Mouse (Mus musculus) lung, adult 2 months (tissue): ENCODE measurements around the gene Nostrin. TPM values are rescaled to one million over a fixed set of nuclear protein-coding genes. Genes with fewer than 3 reads are reported as not detected.

Experiments used
- DNase-seq: peaks from one replicate; pipeline ENCODE4 v3.0.0; 2022
- H3K4me1 ChIP-seq: fragments of 200-500 bp; 2 replicates; pipeline ENCODE4 v1.6.1; 2011; ENCODE audit warnings: low read length; ENCODE audit not compliant: control insufficient read depth, insufficient read depth
- H3K4me3 ChIP-seq: fragments of 200-500 bp; replicated peaks from 2 replicates; pipeline ENCODE3; 2011; ENCODE audit warnings: low read depth, mild to moderate bottlenecking, control low read depth, low read length; ENCODE audit errors: extremely low read depth
- CTCF ChIP-seq: fragments of 200-500 bp; IDR thresholded peaks from 2 replicates; pipeline ENCODE4 v1.5.1; 2011; ENCODE audit warnings: mild to moderate bottlenecking, low read length, control low read depth; ENCODE audit not compliant: insufficient read depth
- POLR2A ChIP-seq: fragments of 200-500 bp; IDR thresholded peaks from 2 replicates; pipeline ENCODE4 v1.6.1; 2011; ENCODE audit warnings: low read depth, mild to moderate bottlenecking, control low read depth, low read length, borderline replicate concordance; ENCODE audit errors: extremely low read depth
- WGBS: fragments of 180-500 bp; shearing (Covaris S2); methylation state at CpG from one replicate; pipeline ENCODE4 v1.1.7; 2018; 5-methylcytosine and 5-hydroxymethylcytosine counted together
- polyA plus RNA-seq: library from polyadenylated mRNA; depleted of rRNA; stranded (reverse); fragments of >200 nt; gene quantifications from 2 replicates; pipeline ENCODE4 v1.2.3, GENCODE M21; 2012

Gene Nostrin
- polyA plus RNA-seq, 1 experiment: 24.1 TPM

DNA sequence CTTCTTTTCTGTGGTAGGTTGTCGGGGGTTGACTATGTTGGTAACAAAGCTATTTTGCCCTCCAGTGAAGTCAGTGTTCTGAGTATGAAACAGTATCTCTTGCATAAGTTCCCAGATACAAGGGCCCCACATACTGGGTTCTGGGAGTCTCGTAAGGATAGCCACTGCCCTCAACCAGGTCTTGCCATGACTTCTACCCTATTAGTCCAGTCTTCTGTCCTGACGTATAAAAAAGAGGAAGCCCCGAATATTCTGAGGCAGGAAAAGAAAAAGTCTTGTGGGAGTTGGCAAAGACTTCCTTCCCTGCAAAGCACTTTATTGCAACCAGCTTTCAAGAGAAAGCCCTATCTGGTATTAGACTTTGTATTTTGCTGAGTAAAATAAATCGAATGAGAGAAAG lies 26.4 kb upstream of the Nostrin start:
- Histone ChIP-seq H3K4me1 (no peaks in the 10 kb centered on the region; the same call in 1 of the 2 replicates), H3K4me3 (no peak overlapping the region)
- WGBS: 47% methylated on average over 5 of the region's 5 CpGs
- DNase-seq: no peak
- no peak for TF ChIP-seq POLR2A
- no peak for TF ChIP-seq CTCF

DNA sequence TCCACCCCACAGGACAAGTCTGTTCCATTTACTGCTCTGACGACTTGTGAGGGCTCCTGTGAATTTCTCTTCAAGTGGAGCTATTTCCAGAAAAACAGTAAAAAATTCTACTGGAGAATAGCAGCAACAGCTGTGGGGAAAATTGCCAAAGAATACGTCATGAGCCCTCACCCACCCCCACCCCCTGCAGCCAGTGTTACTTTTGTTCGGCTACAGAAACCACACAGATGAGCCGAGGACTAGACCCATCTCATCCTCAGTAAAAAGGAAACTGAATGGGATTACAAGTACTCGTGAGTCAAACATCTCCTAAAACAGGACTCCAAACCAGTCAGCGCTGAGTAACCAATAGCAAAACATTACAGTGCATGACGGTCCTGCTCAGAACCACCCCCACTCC lies 25.9 kb upstream of the Nostrin start:
- H3K4me3 ChIP-seq: no peak overlapping the region
- peaks cover 2% of the 10 kb centered on the region for H3K4me1 ChIP-seq
- no peak for DNase-seq
- TF ChIP-seq CTCF: no peak
- no peak for TF ChIP-seq POLR2A
- WGBS: 60% methylated on average over 7 of the region's 7 CpGs

DNA sequence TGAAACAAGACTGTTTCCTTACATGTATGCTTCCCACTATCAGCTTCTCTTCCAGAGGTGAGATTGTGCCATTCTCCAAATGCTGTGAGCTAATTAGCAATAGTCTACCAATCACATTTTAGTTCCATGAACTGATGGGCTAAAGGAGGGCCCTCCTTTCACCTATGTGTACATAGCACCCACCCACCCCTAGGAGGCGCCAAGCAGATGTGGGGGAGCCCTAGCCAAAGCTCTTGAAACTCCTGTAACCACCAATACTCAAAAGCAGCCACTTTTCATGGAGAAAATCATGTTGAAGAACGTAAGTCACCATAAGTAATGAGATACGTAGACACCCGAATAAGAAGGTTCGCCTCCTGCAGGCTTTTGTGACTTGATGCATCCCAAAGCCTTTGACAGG lies 23.0 kb upstream of the Nostrin start:
- WGBS: 92% methylated on average over 5 of the region's 5 CpGs
- Histone ChIP-seq H3K4me1 (peaks cover 2% of the 10 kb centered on the region), H3K4me3 (no peak overlapping the region)
- no peak for DNase-seq
- TF ChIP-seq POLR2A (no peak), CTCF (peak; percentile 22; the same call in 1 of the 2 replicates)

DNA sequence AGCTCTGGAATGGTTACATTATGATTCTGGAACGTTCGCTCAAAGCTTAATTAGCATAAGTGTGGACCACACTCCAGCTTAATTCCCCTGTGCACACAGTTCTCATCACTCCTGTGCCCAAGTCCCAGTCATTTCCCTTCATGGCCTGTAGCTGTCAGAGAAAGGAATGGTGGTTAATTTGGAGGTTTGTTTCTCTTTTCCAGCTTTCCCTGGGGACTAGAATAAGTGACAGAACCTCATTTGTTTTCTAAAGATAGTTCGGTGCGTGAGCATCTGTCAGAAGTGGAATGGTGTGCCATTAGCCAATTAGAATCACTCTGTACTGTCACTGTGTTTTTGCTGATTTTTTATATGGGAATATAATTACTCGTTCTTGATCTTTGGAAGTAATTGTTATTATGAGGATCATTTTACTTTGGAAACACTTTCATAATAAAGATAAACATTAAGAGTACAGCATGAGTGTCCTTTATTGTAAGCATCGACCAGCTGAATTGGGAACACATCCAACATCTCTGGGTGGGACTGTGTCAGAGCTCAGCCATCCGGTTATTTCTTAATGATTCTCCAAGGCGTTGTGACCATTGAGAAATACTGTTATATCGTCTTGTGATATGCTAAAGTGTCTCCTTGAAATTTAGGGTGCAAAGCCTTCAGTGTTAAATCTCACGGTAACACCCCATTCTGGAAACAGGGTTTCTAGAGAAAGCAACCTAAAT lies 21.6 kb upstream of the Nostrin start:
- Histone ChIP-seq H3K4me1 (peaks cover 2% of the 10 kb centered on the region), H3K4me3 (no peak overlapping the region)
- 37% methylated on average over 10 of the region's 10 CpGs for WGBS
- no peak for DNase-seq
- TF ChIP-seq POLR2A (no peak), CTCF (no peak)

DNA sequence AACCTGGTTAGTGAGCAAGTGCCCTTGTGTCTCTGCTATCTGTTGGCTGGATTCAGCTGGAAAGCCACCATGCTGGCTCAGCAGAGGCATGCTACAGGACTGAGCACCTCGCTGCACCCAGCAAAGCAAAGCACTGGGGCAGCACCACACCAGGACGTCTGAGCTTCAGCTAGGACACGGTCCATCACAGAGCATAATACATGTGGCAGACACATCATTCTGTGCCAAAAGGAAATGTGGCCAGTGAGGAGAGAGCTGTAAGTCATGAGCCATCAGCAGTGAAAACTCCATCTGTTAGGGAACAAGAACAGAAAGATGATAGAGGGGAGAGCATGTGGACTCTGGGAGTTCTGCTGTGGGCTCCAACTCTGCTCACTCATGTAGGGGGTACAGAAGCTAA lies 19.7 kb upstream of the Nostrin start:
- peaks cover 2% of the 10 kb centered on the region for H3K4me1 ChIP-seq
- no peak overlapping the region for H3K4me3 ChIP-seq
- no peak for DNase-seq
- WGBS: 69% methylated on average over 3 of the region's 3 CpGs
- no peak for TF ChIP-seq CTCF
- TF ChIP-seq POLR2A: no peak

DNA sequence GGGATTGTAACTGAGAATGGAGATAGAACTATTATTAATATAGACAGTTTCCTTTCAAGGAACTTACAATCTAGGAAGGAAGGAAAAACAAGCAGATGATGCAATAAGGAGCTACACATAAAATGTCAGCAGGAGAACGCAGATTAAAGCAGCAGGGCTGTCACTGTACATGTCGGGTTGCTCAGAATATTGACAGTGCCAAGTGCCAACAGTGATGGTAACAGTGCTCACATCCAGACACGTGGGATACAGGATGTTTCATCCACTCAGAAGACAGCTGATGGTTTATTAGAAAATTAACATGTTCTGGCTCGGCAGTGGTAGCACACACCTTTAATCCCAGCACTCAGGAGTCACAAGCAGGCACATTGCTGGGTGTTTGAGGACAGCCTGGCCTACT lies 18.8 kb upstream of the Nostrin start:
- no peak for DNase-seq
- Histone ChIP-seq H3K4me3 (no peak overlapping the region), H3K4me1 (peaks cover 2% of the 10 kb centered on the region)
- 40% methylated on average over 4 of the region's 4 CpGs for WGBS
- TF ChIP-seq CTCF: no peak
- TF ChIP-seq POLR2A: no peak

DNA sequence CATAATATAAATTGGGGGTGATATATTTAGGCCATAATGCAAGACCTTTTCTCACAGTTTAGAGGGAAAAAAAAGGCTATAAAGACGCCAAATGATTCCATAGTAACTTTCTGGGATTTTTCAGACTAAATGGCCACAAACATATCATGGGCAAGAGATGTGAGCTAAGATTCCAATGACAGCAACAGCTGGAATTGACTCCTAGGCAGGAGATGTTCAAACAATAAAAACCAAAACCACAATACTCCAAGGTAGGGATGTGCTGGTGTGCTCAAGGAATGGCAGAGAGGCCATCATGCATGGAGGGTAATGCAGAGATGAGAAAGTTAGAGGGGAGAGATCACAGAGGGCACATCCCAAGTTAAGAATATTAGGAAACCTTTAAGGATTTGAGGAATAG lies 16.6 kb upstream of the Nostrin start:
- no peak for TF ChIP-seq POLR2A
- TF ChIP-seq CTCF: no peak
- Histone ChIP-seq H3K4me1 (peaks cover 2% of the 10 kb centered on the region), H3K4me3 (no peak overlapping the region)
- no peak for DNase-seq
- 90% methylated on average over 1 of the region's 1 CpGs for WGBS

DNA sequence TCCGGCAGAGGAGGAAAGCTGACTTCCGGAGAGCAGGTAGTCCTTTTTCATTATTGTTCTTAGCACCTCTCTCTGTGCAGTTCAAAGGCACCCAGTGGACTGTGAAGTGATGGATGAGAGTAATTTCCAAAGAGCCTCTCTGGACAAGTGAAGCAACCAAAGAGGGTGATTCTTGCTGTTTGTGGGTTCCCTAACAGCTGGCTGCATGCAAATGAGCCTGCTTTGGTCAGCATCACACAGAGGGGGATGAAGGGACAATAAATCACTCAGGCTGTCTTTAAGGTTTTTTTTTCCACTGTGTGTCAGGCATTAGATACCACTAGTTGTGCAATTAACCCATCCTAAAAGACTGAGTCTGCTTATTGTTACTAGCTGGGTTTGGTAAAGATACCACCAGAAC lies 15.9 kb upstream of the Nostrin start:
- 52% methylated on average over 2 of the region's 2 CpGs for WGBS
- Histone ChIP-seq H3K4me1 (no peaks in the 10 kb centered on the region), H3K4me3 (no peak overlapping the region)
- no peak for DNase-seq
- TF ChIP-seq POLR2A (no peak), CTCF (no peak)

DNA sequence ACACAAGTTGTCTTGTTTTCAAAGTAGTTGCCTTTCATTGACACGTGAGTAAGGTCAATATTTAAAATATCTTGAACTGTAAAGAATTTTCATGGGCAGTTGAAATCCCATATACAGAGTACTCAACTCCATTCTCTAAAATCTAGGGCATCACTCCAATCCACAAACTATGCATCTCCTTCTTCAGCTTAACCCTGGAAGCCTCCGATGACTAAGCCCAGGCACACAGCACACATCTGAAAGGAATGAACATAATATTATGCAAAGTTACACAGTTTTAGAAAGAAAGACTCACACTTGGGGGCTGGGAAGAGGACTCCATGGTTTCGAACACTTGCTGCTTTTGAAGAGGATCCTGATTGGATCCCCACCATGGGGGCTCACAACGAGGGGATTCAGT lies 13.9 kb upstream of the Nostrin start:
- H3K4me1 ChIP-seq: no peaks in the 10 kb centered on the region
- TF ChIP-seq CTCF (no peak), POLR2A (no peak)
- H3K4me3 ChIP-seq: no peak overlapping the region
- WGBS: 83% methylated on average over 4 of the region's 4 CpGs
- DNase-seq: no peak

DNA sequence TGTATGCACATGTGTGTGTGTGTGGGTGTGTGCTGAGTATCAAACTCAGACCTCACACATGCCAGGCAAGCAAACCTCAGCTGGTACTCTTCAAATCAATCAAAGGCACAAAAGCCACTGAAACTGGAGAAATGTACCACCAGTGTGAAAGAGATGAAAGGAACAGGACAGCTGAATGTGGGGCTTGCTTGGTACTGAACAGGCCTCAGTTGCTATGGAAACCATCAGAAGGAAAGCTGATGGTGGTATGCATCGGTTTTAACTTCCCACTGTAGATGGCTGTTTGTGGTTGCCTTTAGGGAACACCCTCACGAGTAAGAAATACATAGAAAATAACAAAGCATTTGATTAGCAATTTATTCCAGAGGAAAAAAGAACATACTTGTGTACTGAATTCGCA lies 10.2 kb upstream of the Nostrin start:
- TF ChIP-seq CTCF: no peak
- Histone ChIP-seq H3K4me1 (peaks cover 6% of the 10 kb centered on the region), H3K4me3 (no peak overlapping the region)
- DNase-seq: no peak
- WGBS: 70% methylated on average over 3 of the region's 3 CpGs

DNA sequence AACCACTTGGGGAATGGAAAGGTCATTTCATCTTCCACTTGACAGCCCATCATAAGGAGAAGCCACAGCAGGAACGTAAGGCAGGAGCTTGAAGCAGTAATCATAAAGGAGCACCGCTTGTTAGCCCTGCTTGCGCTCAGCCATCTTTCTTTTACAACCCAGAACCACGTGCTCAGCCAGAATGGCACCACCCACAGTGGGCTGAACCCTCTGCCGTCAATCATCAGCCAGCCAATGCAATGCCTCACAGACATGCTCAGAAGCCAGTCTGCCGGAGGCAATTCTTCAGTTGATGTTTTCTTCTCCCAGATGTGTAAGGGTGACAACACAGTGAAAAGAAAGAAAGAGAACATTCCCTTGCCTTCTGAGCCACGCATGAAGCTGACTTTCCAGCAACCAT lies 7.3 kb upstream of the Nostrin start:
- DNase-seq: no peak
- H3K4me3 ChIP-seq: peak overlapping the region; percentile 27
- TF ChIP-seq CTCF (no peak), POLR2A (no peak)
- H3K4me1 ChIP-seq: peaks cover 6% of the 10 kb centered on the region
- 61% methylated on average over 7 of the region's 7 CpGs for WGBS

DNA sequence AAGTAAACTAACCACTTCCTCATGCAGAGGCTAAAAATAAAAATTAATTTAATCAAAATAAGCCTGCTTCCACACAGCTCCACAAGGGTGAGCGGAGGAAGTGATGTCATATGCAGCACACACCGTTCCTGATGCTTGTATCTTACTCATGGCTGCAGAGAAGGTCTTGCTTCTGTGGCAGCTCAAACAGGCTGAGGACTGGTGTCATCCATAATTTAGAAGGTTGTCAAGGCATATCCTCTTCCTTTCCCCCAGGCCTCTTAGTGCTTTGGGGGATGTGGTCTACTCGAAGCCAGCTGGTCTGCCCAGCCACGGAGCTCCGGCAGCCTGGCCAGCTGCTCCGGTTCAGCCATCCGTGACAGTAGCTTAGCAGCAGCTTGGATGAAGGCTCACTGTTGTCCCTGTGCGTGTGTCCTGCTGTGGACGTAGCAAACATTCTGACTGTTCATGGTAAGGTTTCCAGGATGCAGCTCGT lies 6.6 kb upstream of the Nostrin start:
- DNase-seq: peak; percentile 14
- 25% methylated on average over 10 of the region's 10 CpGs for WGBS
- Histone ChIP-seq H3K4me1 (peaks cover 6% of the 10 kb centered on the region), H3K4me3 (peak overlapping the region; percentile 44)
- 0 out of 2 replicates have a peak, but pooled peaks have one; percentile 16 for TF ChIP-seq POLR2A
- no peak for TF ChIP-seq CTCF
